7 mouse cellular contexts compared by ENCODE assay signal in the genomic region with DNA sequence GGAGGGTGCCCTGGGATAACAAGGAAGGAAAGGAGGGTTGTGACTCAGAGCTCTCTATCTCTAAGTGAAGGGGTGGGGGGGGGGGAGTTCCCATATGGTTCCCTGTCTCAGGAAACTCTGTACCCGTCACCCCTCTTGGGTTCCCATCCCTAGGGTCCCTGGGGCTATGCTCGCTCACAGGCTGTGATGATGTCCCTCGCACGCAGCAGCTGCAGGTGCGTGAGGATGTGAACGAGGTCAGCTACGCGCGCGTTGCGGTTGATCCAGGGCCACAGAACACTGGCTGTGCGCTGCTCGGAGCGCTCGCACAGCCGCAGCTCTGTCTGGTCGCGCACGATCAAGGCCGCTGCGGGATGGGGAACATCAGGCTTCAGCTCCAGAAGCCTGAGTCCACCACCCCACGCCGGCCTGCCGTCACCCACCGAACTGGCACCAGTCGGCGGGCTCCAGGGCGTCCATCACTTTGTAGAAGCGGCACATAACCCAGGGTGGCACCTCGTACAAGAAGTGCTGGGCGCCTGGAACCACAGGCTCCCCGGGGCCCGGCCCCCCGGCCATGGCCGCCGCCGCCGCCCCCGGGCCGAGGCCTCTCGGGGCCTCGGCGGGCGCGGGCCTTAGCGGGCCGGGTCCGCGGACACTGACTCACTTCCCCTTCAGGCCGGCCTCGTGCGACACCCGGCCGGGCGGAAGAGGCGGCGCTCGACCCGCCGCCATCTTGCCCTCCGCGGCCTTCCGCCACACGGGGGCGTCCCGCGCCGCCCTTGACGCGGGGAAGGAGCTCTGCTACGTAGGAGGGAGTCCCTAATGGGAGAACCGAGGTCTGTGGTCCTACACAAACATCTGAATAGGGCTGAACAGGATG. TPM values are rescaled to one million over a fixed set of nuclear protein-coding genes. Genes with fewer than 3 reads are reported as not detected.
A peak's percentile ranks its signal among the peaks of the same experiment; 100 is the strongest.
DNase-seq lines count a peak whose midpoint lies in the region; ATAC-seq lines count a peak whose summit lies in the region.

A gene (minus strand): TSS at position 731 of the 862 bp plus-strand sequence.

- peak within 1 kb of the TSS; percentile 58 for H3K4me3 ChIP-seq in intestine, embryonic 15.5 days (replicated peaks)

- H3K27me3 ChIP-seq in intestine, embryonic 15.5 days (replicated peaks): 0 out of 2 replicates have a peak, but pooled peaks cover 4% of the 10 kb centered on the region

- H3K9ac ChIP-seq in intestine, embryonic 15.5 days: peak within 1 kb of the TSS; percentile 70

- intact Hi-C loops in left cerebral cortex, postnatal 25 days (cut with DNase I): loop anchor here (1.0 kb wide), 1 partner anchor 56 kb away; no protein-coding TSS in a partner anchor

- H3K4me2 ChIP-seq in intestine, embryonic 15.5 days (replicated peaks): peak within 1 kb of the TSS; percentile 66

- no peaks in the 10 kb centered on the region for H3K9me3 ChIP-seq in intestine, embryonic 15.5 days

- H3K36me3 ChIP-seq in intestine, embryonic 15.5 days: no peaks in the 10 kb centered on the region

- peak within 1 kb of the TSS; percentile 67 for H3K27ac ChIP-seq in intestine, embryonic 15.5 days

- peak; percentile 90 for DNase-seq in adrenal gland, postnatal 10 days
- peak; percentile 66 for DNase-seq in embryo, embryonic 11.5 days (ENCODE audit: low read depth, low spot score)
- DNase-seq in gastrocnemius, postnatal 4 days (ENCODE audit: low spot score in 2 of 2): peak; percentile 79 to 81
- DNase-seq in left cerebral cortex, postnatal 25 days (ENCODE audit: low spot score in 2 of 2): peak; percentile 52 to 54
- DNase-seq in mesoderm, embryonic 11.5 days (ENCODE audit: low read depth, low spot score): peak; percentile 81
- peak; percentile 62 for DNase-seq in right cerebral cortex, postnatal 25 days

- WGBS in intestine, embryonic 15.5 days: 20% methylated on average over 64 of the region's 72 CpGs

- peak; percentile 95 for ATAC-seq in intestine, embryonic 15.5 days

- H3K4me1 ChIP-seq in intestine, embryonic 15.5 days (replicated peaks): no peaks in the 10 kb centered on the region

RNA-seq across cellular contexts. Expression of the gene that starts here (rescaled TPM):
- total RNA-seq in adrenal gland, postnatal 10 days (2021): 10 to 100 TPM; 82.2 to 96.8 TPM
- total RNA-seq in gastrocnemius, postnatal 4 days (2021): 10 to 100 TPM; 51.0 to 58.8 TPM
- 53.9 and 64.9 TPM in 2 replicates for polyA plus RNA-seq in intestine, embryonic 15.5 days (2015; fragmentation: Nextera tagmentation; extraction: Ambion mirVana)
- total RNA-seq in left cerebral cortex, postnatal 25 days (2021): 10 to 100 TPM; 39.5 to 44.0 TPM

Comparison
In these comparisons a context has a peak if more than half of its experiments do, and no peak if none do; other contexts are left out.
1. Peak in every context shown above with its lines: DNase-seq, ATAC-seq, H3K4me3 ChIP-seq and H3K27ac ChIP-seq.